Mouse (Mus musculus): ENCODE measurements around the gene Pdgfra.

DNA sequence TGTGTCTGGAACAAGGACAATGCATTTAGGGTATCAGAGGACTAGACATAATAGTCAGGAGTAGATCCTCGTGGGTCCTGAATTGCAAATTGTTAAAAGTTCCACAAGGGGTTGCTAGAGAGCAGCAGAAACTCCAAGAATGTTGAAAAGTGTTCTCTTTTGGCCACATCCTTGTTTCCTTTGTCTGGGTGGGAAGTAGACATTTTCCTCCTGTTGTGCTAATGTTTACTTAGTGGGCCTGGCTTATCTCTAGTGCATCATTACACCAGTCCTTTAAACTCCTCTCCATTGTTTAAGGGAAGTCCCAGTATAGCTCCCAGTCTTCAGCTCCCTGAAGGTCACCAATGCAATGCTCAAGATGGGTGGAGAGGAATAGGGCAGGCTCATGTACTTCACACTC is 57.9 kb downstream of the Pdgfra start:
- TF ChIP-seq GATA1 (IDR thresholded peaks at IDR 0.05; ENCODE audit: borderline replicate concordance, low read length) (no peak), FLI1 (IDR thresholded peaks at IDR 0.05; ENCODE audit: low read length) (no peak)
